Mouse (Mus musculus) midbrain, embryonic 15.5 days (tissue): ENCODE data around the gene Hck. TPM values are rescaled to one million over a fixed set of nuclear protein-coding genes. Genes with fewer than 3 reads are reported as not detected.

Experiments used
- ATAC-seq: fragments of 200-750 bp; cut with Nextera tagmentation; replicated peaks from 2 replicates; pipeline ENCODE4 v1.8.0; 2017; ENCODE audit warnings: moderate TSS enrichment
- H3K27ac ChIP-seq: fragments of 300-500 bp; sonication (generic); 2 replicates; pipeline ENCODE4 v1.5.1; 2015; ENCODE audit warnings: mild to moderate bottlenecking, inconsistent platforms
- H3K27me3 ChIP-seq: fragments of 300-500 bp; sonication (generic); replicated peaks from 2 replicates; pipeline ENCODE4 v1.6.1; 2015; ENCODE audit warnings: inconsistent platforms
- H3K36me3 ChIP-seq: fragments of 300-500 bp; sonication (generic); replicated peaks from 2 replicates; pipeline ENCODE4 v1.6.1; 2015; ENCODE audit warnings: inconsistent platforms
- H3K4me1 ChIP-seq: fragments of 300-500 bp; sonication (generic); 2 replicates; pipeline ENCODE4 v1.6.1; 2015; ENCODE audit warnings: inconsistent platforms
- H3K4me2 ChIP-seq: fragments of 300-500 bp; sonication (generic); 2 replicates; pipeline ENCODE4 v1.6.1; 2015; ENCODE audit warnings: inconsistent platforms, mild to moderate bottlenecking, moderate library complexity
- H3K4me3 ChIP-seq: fragments of 300-500 bp; sonication (generic); 2 replicates; pipeline ENCODE4 v1.5.1; 2015; ENCODE audit warnings: mild to moderate bottlenecking, inconsistent platforms
- H3K9ac ChIP-seq: fragments of 300-500 bp; sonication (generic); 2 replicates; pipeline ENCODE4 v1.6.1; 2015; ENCODE audit warnings: mild to moderate bottlenecking, inconsistent platforms
- H3K9me3 ChIP-seq: fragments of 300-500 bp; sonication (generic); 2 replicates; pipeline ENCODE4 v1.6.1; 2016; ENCODE audit warnings: inconsistent platforms
- WGBS: fragments of 180-500 bp; shearing (Covaris S2); methylation state at CpG from one replicate; pipeline ENCODE4 v1.1.7; 2015; ENCODE audit warnings: mixed read lengths; 5-methylcytosine and 5-hydroxymethylcytosine counted together
- polyA plus RNA-seq: library from polyadenylated mRNA; unstranded; fragments of >200 nt; fragmentation: Nextera tagmentation; extraction: Ambion mirVana; gene quantifications from 2 replicates; pipeline ENCODE4 v1.2.1, GENCODE M21; 2015

Hck gene
- polyA plus RNA-seq, 1 experiment from 2014 or later: 3.3 TPM

DNA sequence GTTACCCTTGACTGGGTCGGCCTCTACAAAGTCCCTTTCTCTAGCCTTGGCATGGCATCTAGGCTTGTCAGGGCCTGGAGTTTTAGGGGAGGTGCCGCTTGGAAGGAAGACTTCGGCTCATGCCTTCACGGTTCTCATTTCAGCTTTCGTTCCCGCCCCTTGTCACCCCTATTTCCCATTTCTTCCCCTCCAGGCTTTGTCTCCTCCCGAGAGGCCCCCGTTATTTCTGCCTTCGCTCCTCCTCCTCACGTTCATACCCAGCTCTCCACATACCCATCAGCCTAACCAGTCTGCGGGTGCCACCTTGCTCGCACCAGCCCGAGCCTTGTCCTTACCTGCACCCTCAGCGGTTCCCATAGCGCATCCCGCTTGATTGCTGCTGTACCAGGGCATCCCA is 53.4 kb downstream of the Hck start:
- Histone ChIP-seq H3K27ac (peak overlapping the region; percentile 97), H3K27me3 (no peaks in the 10 kb centered on the region), H3K9ac (peak overlapping the region; percentile 85), H3K4me2 (peak overlapping the region; percentile 85), H3K4me3 (peak overlapping the region; percentile 78), H3K4me1 (peaks cover 15% of the 10 kb centered on the region), H3K36me3 (no peaks in the 10 kb centered on the region), H3K9me3 (no peaks in the 10 kb centered on the region)
- WGBS: under 1% methylated on average over 16 of the region's 16 CpGs
- ATAC-seq: peak; percentile 79

DNA sequence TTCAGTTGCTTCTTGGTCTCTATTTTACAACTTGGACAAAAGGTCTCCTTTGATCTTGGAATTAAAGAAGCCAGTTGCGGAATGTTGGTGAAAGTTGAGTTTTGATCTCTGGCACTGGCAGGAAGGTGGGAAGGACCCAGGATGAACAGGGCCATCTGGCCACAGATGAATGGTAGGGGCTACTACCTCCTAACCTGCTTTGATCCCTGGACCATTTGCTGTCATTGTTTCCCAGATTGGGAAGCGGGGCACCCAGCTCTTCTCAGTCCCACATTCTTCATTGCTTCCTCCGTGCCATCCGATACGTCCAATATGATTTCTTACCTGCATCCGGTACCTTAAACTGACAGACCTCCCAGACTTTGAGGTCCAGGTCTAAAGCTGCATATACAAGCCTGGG is 58.9 kb downstream of the Hck start:
- Histone ChIP-seq H3K9me3 (no peaks in the 10 kb centered on the region), H3K27me3 (no peaks in the 10 kb centered on the region), H3K4me2 (no peak overlapping the region), H3K27ac (no peak overlapping the region), H3K9ac (no peak overlapping the region), H3K4me1 (peaks cover 20% of the 10 kb centered on the region), H3K4me3 (no peak overlapping the region), H3K36me3 (no peaks in the 10 kb centered on the region)
- no peak for ATAC-seq
- WGBS: 40% methylated on average over 6 of the region's 6 CpGs

DNA sequence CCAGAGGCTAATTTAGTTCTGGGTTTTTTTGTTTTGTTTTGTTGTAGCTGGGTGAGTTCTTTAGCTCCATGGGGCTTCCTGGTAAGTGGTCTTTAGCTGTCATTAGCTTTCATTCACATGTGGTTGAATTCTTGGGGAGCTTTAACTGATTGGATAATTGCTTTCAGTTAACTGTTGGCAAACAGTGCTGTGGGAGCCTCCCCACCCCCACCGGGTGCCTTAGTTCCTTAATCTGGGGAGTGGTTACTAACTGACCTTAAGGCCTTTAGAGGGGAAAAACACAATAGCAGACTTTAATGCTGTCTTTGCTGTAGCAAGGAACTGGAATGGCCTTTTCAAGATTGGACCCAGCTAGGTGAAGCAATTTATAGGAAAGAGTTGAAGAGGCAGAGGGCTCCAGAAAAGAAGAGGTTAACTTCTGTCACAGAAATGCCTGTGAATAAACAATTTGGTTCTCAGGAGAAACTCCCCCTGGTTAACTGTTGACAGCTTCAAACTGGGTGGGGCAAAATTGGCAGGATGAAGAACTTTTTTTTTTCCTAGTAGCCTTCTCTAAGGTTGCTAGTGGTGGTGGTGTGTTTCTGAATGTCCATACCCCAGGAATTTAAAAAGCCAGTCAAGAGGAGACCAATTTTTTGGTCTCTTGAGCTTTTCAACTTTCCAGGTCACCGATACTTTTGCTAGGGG is 60.0 kb downstream of the Hck start:
- Histone ChIP-seq H3K4me1 (0 out of 2 replicates have a peak, but pooled peaks cover 9% of the 10 kb centered on the region), H3K4me3 (no peak overlapping the region), H3K9me3 (no peaks in the 10 kb centered on the region), H3K9ac (no peak overlapping the region), H3K4me2 (no peak overlapping the region), H3K36me3 (no peaks in the 10 kb centered on the region), H3K27me3 (no peaks in the 10 kb centered on the region), H3K27ac (no peak overlapping the region)
- no peak for ATAC-seq
- WGBS: 10% methylated on average over 2 of the region's 2 CpGs

DNA sequence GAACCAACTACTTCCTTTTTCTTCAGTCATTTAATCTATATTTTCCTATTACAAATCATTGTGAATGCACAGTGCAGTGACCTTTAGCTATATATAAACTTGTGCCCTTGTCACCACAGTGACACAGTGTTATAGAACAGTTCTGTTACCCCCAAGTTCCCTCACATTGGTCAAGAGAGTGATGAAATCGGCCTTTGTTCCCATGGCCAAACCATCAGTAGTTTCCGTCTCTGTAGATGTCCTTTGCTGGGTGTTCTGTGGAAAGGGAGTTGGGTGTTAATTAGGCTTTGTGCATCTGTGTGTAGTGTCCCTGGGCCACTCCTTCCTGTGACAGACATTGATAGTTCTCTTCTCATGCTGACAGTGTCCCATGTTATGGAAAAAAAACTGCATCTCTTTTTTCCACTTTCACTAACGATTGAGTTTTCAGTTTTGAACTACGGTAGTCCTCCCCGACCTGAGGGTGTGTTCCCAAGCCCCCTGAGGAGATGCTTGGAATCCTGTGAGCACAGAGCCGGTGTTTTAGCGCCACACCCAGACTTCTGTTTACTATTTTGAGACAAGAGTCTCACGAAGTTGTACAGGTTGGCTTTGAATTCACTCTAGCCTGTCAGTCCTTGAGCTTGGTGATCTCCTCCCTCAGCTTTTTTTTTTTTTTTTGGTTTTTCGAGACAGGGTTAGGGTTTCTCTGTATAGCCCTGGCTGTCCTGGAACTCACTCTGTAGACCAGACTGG is 62.4 kb downstream of the Hck start:
- 87% methylated on average over 9 of the region's 9 CpGs for WGBS

DNA sequence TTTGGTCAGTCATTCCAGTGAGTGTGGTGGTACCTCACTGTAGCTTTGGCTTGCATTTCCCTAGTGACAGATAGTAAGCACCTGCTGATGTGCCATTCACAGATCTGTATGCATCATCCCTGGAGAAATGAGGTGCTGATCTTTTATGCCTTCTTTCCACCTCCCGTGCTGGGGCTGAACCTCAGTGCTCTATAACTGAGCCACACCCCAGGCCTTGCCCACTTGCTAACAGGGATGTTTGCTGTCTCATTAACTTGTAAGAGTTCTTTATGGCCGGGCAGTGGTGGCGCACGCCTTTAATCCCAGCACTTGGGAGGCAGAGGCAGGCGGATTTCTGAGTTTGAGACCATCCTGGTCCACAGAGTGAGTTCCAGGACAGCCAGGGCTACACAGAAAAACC is 63.7 kb downstream of the Hck start:
- no peak overlapping the region for H3K9ac ChIP-seq
- H3K4me3 ChIP-seq: no peak overlapping the region
- 98% methylated on average over 5 of the region's 5 CpGs for WGBS
- no peaks in the 10 kb centered on the region for H3K9me3 ChIP-seq
- H3K36me3 ChIP-seq: no peaks in the 10 kb centered on the region
- ATAC-seq: no peak
- no peaks in the 10 kb centered on the region for H3K27me3 ChIP-seq
- 0 out of 2 replicates have a peak, but pooled peaks cover 8% of the 10 kb centered on the region for H3K4me1 ChIP-seq
- H3K27ac ChIP-seq: no peak overlapping the region
- H3K4me2 ChIP-seq: no peak overlapping the region

More for the DNA sequence above, 62.4 kb downstream of the Hck start:
- Histone ChIP-seq H3K4me3 (no peak overlapping the region), H3K9ac (no peak overlapping the region), H3K27ac (no peak overlapping the region), H3K36me3 (no peaks in the 10 kb centered on the region), H3K4me1 (0 out of 2 replicates have a peak, but pooled peaks cover 8% of the 10 kb centered on the region), H3K9me3 (no peaks in the 10 kb centered on the region), H3K4me2 (no peak overlapping the region), H3K27me3 (no peaks in the 10 kb centered on the region)
- no peak for ATAC-seq

DNA sequence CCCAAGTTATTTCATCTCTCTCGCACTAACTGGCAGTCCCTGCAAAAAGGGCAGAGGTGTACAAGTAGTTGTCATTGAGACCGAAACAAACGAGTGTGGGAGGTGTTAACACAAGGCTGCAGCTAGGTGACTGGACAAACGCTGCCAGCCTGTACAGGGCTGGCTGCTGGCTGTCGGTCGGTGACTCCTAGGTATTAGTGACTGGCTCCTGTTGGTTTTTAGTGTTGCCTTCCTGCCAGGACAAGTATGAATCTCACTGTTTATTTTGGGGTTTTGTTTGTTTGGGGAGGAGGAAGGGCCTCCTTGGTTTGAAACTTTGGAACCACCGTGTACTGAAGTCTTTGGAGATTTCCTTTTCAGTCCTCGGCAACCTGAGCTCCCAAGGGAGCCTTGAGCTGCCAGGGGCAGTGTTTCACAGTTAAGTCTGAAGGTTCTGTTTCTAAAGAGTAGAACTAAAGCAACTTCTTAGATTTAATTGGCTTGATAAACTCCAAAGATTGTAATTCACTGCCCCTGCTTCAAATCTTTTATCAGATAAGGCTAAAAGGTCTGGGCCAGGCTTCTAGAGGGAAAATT is 67.8 kb downstream of the Hck start:
- Histone ChIP-seq H3K4me1 (no peaks in the 10 kb centered on the region), H3K4me3 (no peak overlapping the region), H3K9ac (no peak overlapping the region), H3K4me2 (no peak overlapping the region), H3K36me3 (peaks cover 1% of the 10 kb centered on the region; the same call in 1 of the 2 replicates), H3K9me3 (no peaks in the 10 kb centered on the region), H3K27me3 (no peaks in the 10 kb centered on the region), H3K27ac (no peak overlapping the region)
- 76% methylated on average over 8 of the region's 8 CpGs for WGBS
- no peak for ATAC-seq

DNA sequence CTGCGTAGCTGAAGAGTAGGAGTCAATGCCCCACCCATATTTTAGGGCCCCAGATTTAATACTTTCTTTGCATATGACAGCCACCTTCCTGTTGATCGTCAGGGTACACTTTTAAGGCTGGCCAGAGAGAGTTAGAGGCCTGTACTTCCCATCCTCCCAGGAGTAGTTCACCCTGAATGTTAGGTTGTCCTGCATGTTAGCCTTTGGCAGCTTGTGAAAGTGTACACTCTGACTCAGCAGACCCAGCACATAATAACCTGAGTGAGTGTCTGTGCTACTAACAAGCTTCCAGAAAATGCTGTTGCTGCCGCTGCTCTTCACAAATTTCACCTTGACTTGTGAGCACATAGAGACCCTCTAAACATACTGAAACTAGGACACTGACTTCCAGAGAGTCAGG is 68.9 kb downstream of the Hck start:
- Histone ChIP-seq H3K9ac (no peak overlapping the region), H3K27ac (no peak overlapping the region), H3K4me3 (no peak overlapping the region), H3K4me1 (no peaks in the 10 kb centered on the region), H3K27me3 (no peaks in the 10 kb centered on the region), H3K36me3 (peaks cover 6% of the 10 kb centered on the region; the same call in 1 of the 2 replicates), H3K4me2 (no peak overlapping the region), H3K9me3 (no peaks in the 10 kb centered on the region)
- no peak for ATAC-seq
- 94% methylated on average over 3 of the region's 3 CpGs for WGBS

DNA sequence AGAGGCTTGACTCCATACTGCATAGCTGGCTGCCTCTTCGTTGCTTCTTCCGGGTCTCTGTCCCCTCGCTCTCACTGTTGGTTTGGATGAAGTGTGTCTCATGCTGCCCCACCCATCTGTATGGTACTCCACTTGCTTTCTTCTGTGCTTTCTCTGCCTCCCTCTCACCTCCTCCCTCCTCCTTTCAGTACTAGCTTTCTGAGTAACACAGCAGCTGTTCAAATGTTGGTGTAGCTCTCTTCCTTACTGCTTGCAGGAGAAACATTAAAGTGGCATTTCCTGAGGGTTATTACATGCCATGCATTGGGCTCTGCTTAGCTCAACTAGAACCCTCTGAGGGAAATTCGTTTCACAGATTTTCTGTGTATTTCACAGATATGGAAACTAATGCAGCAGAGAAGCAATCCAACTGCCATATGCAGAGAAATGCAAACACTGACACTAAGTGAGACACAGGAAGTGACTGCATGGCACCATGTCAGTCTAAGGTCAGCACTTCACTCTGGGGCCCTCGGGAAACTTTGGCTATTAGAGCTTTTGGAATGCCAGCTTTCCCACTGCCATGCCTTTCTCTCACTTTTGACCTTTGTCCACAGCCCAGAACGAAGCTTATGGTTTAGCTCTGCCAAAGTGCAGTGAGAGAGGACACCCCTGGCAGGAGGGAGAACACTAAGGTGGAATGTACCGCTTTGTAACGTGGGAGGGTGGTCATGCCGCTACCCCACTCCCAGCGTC is 71.0 kb downstream of the Hck start:
- H3K4me1 ChIP-seq: no peaks in the 10 kb centered on the region
- ATAC-seq: no peak
- H3K27me3 ChIP-seq: no peaks in the 10 kb centered on the region
- H3K36me3 ChIP-seq: peaks cover 12% of the 10 kb centered on the region
- H3K4me3 ChIP-seq: no peak overlapping the region
- no peaks in the 10 kb centered on the region for H3K9me3 ChIP-seq
- no peak overlapping the region for H3K4me2 ChIP-seq
- no peak overlapping the region for H3K27ac ChIP-seq
- H3K9ac ChIP-seq: no peak overlapping the region
- WGBS: 87% methylated on average over 10 of the region's 10 CpGs

DNA sequence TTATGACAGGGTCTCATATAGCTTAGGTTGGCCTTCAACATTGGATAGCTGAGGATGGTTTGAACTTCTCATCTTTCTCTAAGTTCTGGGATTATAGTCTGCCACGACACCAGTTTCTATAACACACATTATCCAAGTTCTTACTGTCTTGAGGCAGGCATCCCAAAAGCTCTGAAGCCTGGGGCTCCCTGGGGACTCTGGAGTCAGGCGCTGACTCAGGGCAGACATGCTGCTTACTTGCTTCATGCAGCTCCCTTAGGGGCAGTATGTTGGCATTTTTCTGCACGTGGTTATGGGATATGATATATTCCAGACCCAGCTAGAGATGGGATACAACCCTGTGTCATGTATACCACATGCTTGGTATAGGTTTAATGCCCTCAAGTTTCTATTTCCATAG is 71.7 kb downstream of the Hck start:
- no peak for ATAC-seq
- Histone ChIP-seq H3K27me3 (no peaks in the 10 kb centered on the region), H3K4me1 (no peaks in the 10 kb centered on the region), H3K9me3 (no peaks in the 10 kb centered on the region), H3K4me3 (no peak overlapping the region), H3K4me2 (no peak overlapping the region), H3K9ac (no peak overlapping the region), H3K36me3 (peaks cover 14% of the 10 kb centered on the region), H3K27ac (no peak overlapping the region)
- WGBS: 85% methylated on average over 3 of the region's 3 CpGs

DNA sequence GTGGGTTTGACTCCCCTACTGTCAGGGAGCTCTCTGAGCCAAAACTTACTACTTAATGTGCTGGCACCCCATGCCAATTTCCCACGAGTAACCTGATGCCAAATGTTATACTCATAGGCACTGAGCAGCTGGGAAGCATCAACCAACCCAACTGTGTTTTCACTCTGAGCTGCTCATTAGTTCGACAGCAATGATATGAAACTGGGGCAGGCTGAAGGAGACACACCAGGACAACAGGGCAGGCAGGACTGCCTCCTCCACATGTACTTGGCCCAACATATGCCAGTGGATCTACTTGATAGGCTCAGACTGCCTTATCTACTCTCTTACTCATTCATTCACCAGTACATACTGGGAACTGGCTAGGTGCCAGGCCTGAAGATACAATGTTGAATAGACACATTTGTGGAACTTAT is 77.9 kb downstream of the Hck start:
- WGBS: 86% methylated on average over 2 of the region's 2 CpGs
- no peak for ATAC-seq
- Histone ChIP-seq H3K4me1 (no peaks in the 10 kb centered on the region), H3K9me3 (no peaks in the 10 kb centered on the region), H3K36me3 (peaks cover 42% of the 10 kb centered on the region), H3K4me2 (no peak overlapping the region), H3K27ac (no peak overlapping the region), H3K27me3 (no peaks in the 10 kb centered on the region), H3K4me3 (no peak overlapping the region), H3K9ac (no peak overlapping the region)

DNA sequence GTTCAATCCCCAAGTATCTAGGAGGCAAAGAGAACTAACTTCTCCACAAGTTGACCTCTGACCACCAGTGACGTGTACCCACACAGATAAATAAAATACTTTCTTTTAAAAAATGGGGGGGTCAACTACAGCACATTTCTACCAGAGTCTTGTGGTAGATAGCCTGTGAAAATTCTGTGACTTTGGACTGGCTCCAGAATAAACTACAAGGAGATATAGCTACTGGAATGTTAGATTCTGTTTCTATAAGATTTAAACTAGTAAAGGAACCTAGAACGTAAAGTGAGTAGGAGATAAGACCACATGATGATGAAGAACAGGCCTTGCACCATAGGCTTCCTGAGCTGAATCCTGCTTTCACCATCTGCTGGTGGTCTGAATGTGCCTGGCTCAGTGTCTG is 79.6 kb downstream of the Hck start:
- WGBS: 93% methylated on average over 2 of the region's 2 CpGs
- Histone ChIP-seq H3K9ac (no peak overlapping the region), H3K4me3 (no peak overlapping the region), H3K9me3 (no peaks in the 10 kb centered on the region), H3K4me2 (no peak overlapping the region), H3K4me1 (no peaks in the 10 kb centered on the region), H3K36me3 (peaks cover 36% of the 10 kb centered on the region), H3K27ac (no peak overlapping the region), H3K27me3 (no peaks in the 10 kb centered on the region)
- no peak for ATAC-seq

DNA sequence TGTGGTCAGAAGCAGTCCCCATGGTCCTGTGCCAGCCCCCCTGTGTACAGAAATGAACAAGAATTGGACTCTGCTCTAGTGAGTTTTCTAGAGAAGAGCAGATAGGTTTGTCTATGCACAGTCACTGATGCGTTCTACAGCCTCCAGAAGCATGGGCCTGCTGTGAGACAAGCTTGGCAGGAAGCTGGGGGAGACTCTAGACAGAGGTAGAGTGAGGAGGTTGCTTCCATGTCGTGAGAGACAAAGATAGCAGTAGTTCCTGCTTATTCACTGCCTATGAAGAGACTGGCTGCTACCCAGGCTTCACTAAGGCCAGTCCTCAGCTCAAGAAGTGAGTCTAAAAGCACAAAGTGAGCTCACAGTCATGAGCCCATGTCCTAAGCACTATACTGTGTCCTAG is 83.0 kb downstream of the Hck start:
- WGBS: 88% methylated on average over 2 of the region's 2 CpGs
- Histone ChIP-seq H3K27ac (no peak overlapping the region), H3K4me1 (no peaks in the 10 kb centered on the region), H3K36me3 (peaks cover 45% of the 10 kb centered on the region), H3K4me2 (no peak overlapping the region), H3K4me3 (no peak overlapping the region), H3K9me3 (no peaks in the 10 kb centered on the region), H3K27me3 (no peaks in the 10 kb centered on the region), H3K9ac (no peak overlapping the region)
- ATAC-seq: no peak
